Comparison of ENCODE assay signal across 8 mouse cellular contexts in genomic region chr1:155281003-155281793, GRCm38 (mm10). TPM values are rescaled to one million over a fixed set of nuclear protein-coding genes. Genes with fewer than 3 reads are reported as not detected.
DNase-seq lines count a peak whose midpoint lies in the region; ATAC-seq lines count a peak whose summit lies in the region.

No protein-coding gene starts in this region.

- ATAC-seq in intestine, embryonic 14.5 days (replicated peaks; ENCODE audit: low FRiP score, low TSS enrichment, low read depth): peak; percentile 73
- ATAC-seq in megakaryocyte progenitor cell, adult 5-6 weeks (replicated peaks; ENCODE audit: poor library complexity): peak; percentile 90

- H3K4me3 ChIP-seq in intestine, embryonic 14.5 days (ENCODE audit: low read depth, low read length): no peak overlapping the region

- no peaks in the 10 kb centered on the region for H3K9me3 ChIP-seq in intestine, embryonic 14.5 days (ENCODE audit: control insufficient read depth, low read length)

- 0 out of 2 replicates have a peak, but pooled peaks cover 11% of the 10 kb centered on the region for H3K36me3 ChIP-seq in intestine, embryonic 14.5 days (ENCODE audit: control insufficient read depth, insufficient read depth, low read length)

- H3K4me2 ChIP-seq in intestine, embryonic 14.5 days (ENCODE audit: low read length): no peak overlapping the region

- 54% methylated on average over 18 of the region's 18 CpGs for WGBS in intestine, embryonic 14.5 days

- no peaks in the 10 kb centered on the region for H3K27me3 ChIP-seq in intestine, embryonic 14.5 days (replicated peaks; ENCODE audit: control insufficient read depth, insufficient read depth, low read length)

- peak; percentile 54 for DNase-seq in urinary bladder, postnatal 25 days (ENCODE audit: low spot score)
- DNase-seq in urinary bladder, adult 2 months (ENCODE audit: low spot score): no peak
- DNase-seq in embryo, embryonic 10 days (ENCODE audit: low spot score): peak; percentile 94
- peak; percentile 50 for DNase-seq in gastrocnemius, postnatal 10 days
- peak; percentile 73 for DNase-seq in intestine, embryonic 14.5 days (ENCODE audit: low spot score)
- DNase-seq in left cerebral cortex, adult 9 months (ENCODE audit: low spot score in 2 of 2): peak; percentile 63 to 90
- peak; percentile 79 for DNase-seq in right cerebral cortex, postnatal 25 days

- no peaks in the 10 kb centered on the region for H3K4me1 ChIP-seq in intestine, embryonic 14.5 days (replicated peaks; ENCODE audit: control insufficient read depth, insufficient read depth, low read length)

- H3K9ac ChIP-seq in intestine, embryonic 14.5 days (ENCODE audit: low read length): no peak overlapping the region

- no peak overlapping the region for H3K27ac ChIP-seq in intestine, embryonic 14.5 days (ENCODE audit: low read depth)

RNA-seq across cellular contexts. Expression of gene BC034090, which starts 37.0 kb away (rescaled TPM):
- polyA plus RNA-seq in urinary bladder, adult 2 months (2012; rRNA removed): 20.0 and 21.4 TPM in 2 replicates
- total RNA-seq in gastrocnemius, postnatal 10 days (2021): 10 to 100 TPM in 1 of 2 experiments, 1 to 10 TPM in 1; 3.8 to 10.3 TPM
- 2.5 and 3.0 TPM in 2 replicates for polyA plus RNA-seq in intestine, embryonic 14.5 days (2014; fragmentation: Nextera tagmentation; extraction: Ambion mirVana)
- total RNA-seq in megakaryocyte progenitor cell, adult 5-6 weeks (2015): 0.07 TPM in 1 of 2 replicates, not detected in the other
- total RNA-seq in megakaryocyte progenitor cell, adult 5-6 weeks (2017): 0.20 TPM in 1 of 2 replicates, not detected in the other

Comparison
In these comparisons a context has a peak if more than half of its experiments do, and no peak if none do; other contexts are left out.
1. RNA of gene BC034090, which starts 37.0 kb away (total RNA-seq): 3.8 to 10.3 TPM in gastrocnemius, postnatal 10 days; 0.07 to 0.20 TPM in megakaryocyte progenitor cell, adult 5-6 weeks; every median in the first group is over 4 times any median in the second.